Mouse (Mus musculus): ENCODE data around the gene Gpnmb.

The Gpnmb gene

DNA sequence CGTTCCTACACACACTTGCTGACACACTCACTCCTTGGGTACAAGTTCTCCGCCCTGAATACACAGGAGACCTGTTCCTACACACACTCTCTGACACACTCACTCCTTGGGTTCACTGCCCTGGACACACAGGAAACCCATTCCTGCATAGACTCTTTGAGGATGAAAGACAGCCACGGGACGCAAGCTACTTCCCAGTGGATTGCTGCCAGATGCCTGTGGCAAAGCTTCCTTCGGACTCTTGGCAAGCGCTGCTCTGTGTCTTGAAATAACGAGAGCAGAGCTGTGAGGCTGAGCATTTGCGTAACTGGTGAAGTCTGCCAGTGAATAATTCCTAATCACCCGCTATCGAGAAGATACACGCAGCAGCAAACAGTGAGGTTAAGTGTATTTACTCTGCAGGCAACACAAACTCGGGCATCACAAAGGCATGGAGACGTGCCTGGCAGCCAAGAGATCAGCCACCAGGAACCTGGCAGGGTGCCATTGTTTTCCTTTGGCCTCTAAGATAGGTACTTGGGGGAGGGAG lies 60.7 kb downstream of the Gpnmb start:
- peak; percentile 76 to 86 for DNase-seq (ENCODE audit: low spot score in 2 of 2)

DNA sequence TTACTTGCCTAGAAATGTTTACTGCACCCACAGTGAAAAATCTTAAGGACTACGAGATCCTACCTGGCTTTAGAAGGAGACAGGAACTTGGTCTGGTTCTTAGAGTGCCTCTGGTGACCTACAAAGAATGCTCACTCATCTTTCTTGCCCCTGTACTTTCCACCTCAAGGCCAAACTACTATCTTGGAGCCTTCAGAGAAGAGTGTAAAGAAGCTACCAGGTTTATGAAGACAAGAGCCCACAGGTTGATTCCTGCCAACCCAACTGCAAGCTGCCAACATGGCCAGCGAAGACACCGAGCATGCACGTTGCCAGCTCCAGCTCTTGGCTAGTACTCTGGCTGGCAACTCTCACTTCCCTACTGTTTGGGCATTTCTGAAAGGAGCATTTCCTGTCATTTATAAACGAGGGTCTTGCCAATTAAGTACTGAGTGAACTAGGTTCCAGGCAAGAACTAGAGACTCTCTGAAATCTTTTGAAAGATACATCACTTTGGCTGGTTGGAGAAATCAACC lies 61.3 kb downstream of the Gpnmb start:
- peak in 1 of 2 experiments; percentile 20 for DNase-seq (ENCODE audit: low spot score in 2 of 2)

DNA sequence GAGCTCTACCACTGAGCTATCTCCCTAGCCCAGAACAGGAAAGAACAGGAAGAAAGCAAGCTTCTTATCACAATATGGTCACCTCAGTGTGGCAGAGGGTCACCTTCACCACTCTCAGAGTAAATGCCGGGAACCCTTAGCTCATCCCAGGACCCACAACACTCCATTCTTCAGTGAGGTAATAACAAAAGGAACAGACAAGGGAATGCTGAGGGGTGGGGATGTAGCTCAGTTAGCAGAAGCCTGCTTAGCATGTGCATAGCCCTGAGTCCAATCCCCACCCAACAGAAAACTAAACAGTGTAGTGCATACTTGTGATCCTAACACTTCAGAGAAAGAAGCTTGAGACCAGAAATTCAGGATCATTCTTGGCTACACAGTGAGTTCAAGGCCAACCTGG lies 62.7 kb downstream of the Gpnmb start:
- DNase-seq (ENCODE audit: low spot score in 2 of 2): no peak

GRCm38 (mm10) chr6:49106746-49107500 lies 70.6 kb downstream of the Gpnmb start:
- DNase-seq (ENCODE audit: low spot score in 2 of 2): no peak

GRCm38 (mm10) chr6:49109196-49109595 lies 72.8 kb downstream of the Gpnmb start:
- no peak for DNase-seq (ENCODE audit: low spot score in 2 of 2)

DNA sequence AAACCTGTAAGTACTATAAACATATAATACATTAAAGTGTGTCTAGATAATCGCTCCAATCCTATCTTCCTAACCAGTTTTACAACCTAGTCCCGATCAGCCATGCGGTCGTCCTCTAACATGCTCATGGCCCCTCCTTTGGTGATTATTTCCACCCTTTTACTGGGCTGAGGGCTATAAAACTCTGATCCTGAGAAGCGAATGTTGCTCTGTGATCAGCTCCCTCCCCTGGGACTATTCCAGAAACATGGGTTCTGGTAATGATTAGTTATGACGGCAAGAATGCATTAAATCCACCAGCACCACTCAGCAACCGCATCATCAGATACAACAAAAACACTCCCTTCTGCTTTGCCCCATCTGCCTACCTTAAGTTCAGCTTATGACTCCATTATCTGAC lies 77.5 kb downstream of the Gpnmb start:
- no peak for DNase-seq (ENCODE audit: low spot score in 2 of 2)

DNA sequence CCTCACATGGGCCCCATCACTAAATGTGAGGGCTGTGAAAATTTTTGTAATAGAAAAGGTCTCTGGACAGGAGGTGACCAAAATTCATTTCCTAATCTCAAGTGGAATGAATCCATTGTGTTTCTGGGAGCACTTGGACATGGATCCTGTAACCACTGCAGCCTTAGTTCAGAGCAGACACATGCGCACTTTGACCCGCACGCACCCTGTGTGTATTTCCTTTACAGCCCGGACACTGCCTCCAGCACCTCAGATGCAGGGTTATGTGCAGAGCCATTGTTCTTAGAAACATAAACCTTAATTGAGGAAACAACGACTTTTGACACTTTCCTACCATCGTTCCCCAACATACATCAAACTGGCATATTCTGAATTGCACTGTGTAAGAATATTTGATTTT lies 78.1 kb downstream of the Gpnmb start:
- DNase-seq (ENCODE audit: low spot score in 2 of 2): no peak

- DNase-seq (ENCODE audit: low spot score in 2 of 2): no peak
Observed at GRCm38 (mm10) chr6:49115550-49115949, 79.2 kb downstream of the Gpnmb start.

GRCm38 (mm10) chr6:49116241-49116640 lies 79.9 kb downstream of the Gpnmb start:
- DNase-seq (ENCODE audit: low spot score in 2 of 2): no peak

DNA sequence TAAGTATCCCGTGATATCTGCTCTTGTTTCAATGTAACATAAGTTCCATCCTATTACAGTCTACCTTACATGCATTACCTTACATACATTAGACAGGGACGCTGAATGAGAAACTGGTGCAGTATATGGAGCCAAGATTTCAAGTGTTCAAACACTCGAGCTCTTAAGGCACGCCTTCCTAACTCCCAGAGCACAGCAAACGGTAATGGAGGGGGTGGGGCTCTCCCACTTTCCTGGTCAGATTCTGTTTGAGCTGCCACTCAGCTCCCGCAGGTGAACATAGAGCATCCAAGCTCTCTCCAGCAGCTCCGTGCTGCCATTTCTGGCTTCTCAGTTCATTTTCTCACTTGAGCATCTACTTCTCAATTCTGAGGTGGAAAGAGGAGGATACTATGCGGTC lies 82.1 kb downstream of the Gpnmb start:
- no peak for DNase-seq (ENCODE audit: low spot score in 2 of 2)

GRCm38 (mm10) chr6:49119462-49120135 lies 83.3 kb downstream of the Gpnmb start:
- no peak for DNase-seq (ENCODE audit: low spot score in 2 of 2)

- no peak for DNase-seq (ENCODE audit: low spot score in 2 of 2)
Observed at GRCm38 (mm10) chr6:49120370-49120769, 84.0 kb downstream of the Gpnmb start.

All from urinary bladder, postnatal 36 days (tissue).